Mouse (Mus musculus): ENCODE measurements around the gene Pik3c2b. TPM values are rescaled to one million over a fixed set of nuclear protein-coding genes. Genes with fewer than 3 reads are reported as not detected.
A peak's percentile ranks its signal among the peaks of the same experiment; 100 is the strongest.

The Pik3c2b gene
- polyA plus RNA-seq, 1 experiment: 11.9 TPM

- H3K4me1 ChIP-seq (ENCODE audit: control insufficient read depth, insufficient read depth, low read length): peaks cover 15% of the 10 kb centered on the region
- peak; percentile 31 for DNase-seq
- TF ChIP-seq CTCF (IDR thresholded peaks at IDR 0.05; ENCODE audit: insufficient read depth, low read length) (no peak), POLR2A (IDR thresholded peaks at IDR 0.05; ENCODE audit: borderline replicate concordance, extremely low read depth, low read depth, low read length) (no peak)
- WGBS: 2% methylated on average over 4 of the region's 4 CpGs
- peak overlapping the region; percentile 31 for H3K4me3 ChIP-seq (replicated peaks; ENCODE audit: extremely low read depth, low read depth, low read length)
These were observed 89.4 kb downstream of the Pik3c2b start for GRCm38 (mm10) chr1:133134881-133135280.

- WGBS: 32% methylated on average over 5 of the region's 5 CpGs
- TF ChIP-seq POLR2A (IDR thresholded peaks at IDR 0.05; ENCODE audit: borderline replicate concordance, extremely low read depth, low read depth, low read length): no peak
- no peak for TF ChIP-seq CTCF (IDR thresholded peaks at IDR 0.05; ENCODE audit: insufficient read depth, low read length)
- Histone ChIP-seq H3K4me1 (ENCODE audit: control insufficient read depth, insufficient read depth, low read length) (peaks cover 13% of the 10 kb centered on the region), H3K4me3 (replicated peaks; ENCODE audit: extremely low read depth, low read depth, low read length) (no peak overlapping the region)
- DNase-seq: no peak
These were observed 90.3 kb downstream of the Pik3c2b start for GRCm38 (mm10) chr1:133135808-133136207.

- Histone ChIP-seq H3K4me1 (ENCODE audit: control insufficient read depth, insufficient read depth, low read length) (peaks cover 10% of the 10 kb centered on the region), H3K4me3 (replicated peaks; ENCODE audit: extremely low read depth, low read depth, low read length) (no peak overlapping the region)
- no peak for TF ChIP-seq CTCF (IDR thresholded peaks at IDR 0.05; ENCODE audit: insufficient read depth, low read length)
- no peak for TF ChIP-seq POLR2A (IDR thresholded peaks at IDR 0.05; ENCODE audit: borderline replicate concordance, extremely low read depth, low read depth, low read length)
- whole genome bisulfite sequencing: 92% methylated on average over 1 of the region's 1 CpGs
- no peak for DNase-seq
These were observed 92.9 kb downstream of the Pik3c2b start for GRCm38 (mm10) chr1:133138401-133138800.

GRCm38 (mm10) chr1:133146014-133147009 lies 100.8 kb downstream of the Pik3c2b start:
- TF ChIP-seq CTCF (IDR thresholded peaks at IDR 0.05; ENCODE audit: insufficient read depth, low read length): peak; percentile 93
- TF ChIP-seq POLR2A (IDR thresholded peaks at IDR 0.05; ENCODE audit: borderline replicate concordance, extremely low read depth, low read depth, low read length): no peak
- peak; percentile 42 for DNase-seq
- no peaks in the 10 kb centered on the region for H3K4me1 ChIP-seq (ENCODE audit: control insufficient read depth, insufficient read depth, low read length)
- H3K4me3 ChIP-seq (replicated peaks; ENCODE audit: extremely low read depth, low read depth, low read length): no peak overlapping the region
- 56% methylated on average over 22 of the region's 22 CpGs for WGBS

- no peaks in the 10 kb centered on the region for H3K4me1 ChIP-seq (ENCODE audit: control insufficient read depth, insufficient read depth, low read length)
- WGBS: 56% methylated on average over 5 of the region's 5 CpGs
- H3K4me3 ChIP-seq (replicated peaks; ENCODE audit: extremely low read depth, low read depth, low read length): no peak overlapping the region
- no peak for DNase-seq
- TF ChIP-seq CTCF (IDR thresholded peaks at IDR 0.05; ENCODE audit: insufficient read depth, low read length) (no peak), POLR2A (IDR thresholded peaks at IDR 0.05; ENCODE audit: borderline replicate concordance, extremely low read depth, low read depth, low read length) (no peak)
These were observed 101.9 kb downstream of the Pik3c2b start for GRCm38 (mm10) chr1:133147324-133147723.

- Histone ChIP-seq H3K4me1 (ENCODE audit: control insufficient read depth, insufficient read depth, low read length) (no peaks in the 10 kb centered on the region), H3K4me3 (replicated peaks; ENCODE audit: extremely low read depth, low read depth, low read length) (no peak overlapping the region)
- TF ChIP-seq POLR2A (IDR thresholded peaks at IDR 0.05; ENCODE audit: borderline replicate concordance, extremely low read depth, low read depth, low read length) (no peak), CTCF (IDR thresholded peaks at IDR 0.05; ENCODE audit: insufficient read depth, low read length) (no peak)
- DNase-seq: no peak
- 94% methylated on average over 8 of the region's 8 CpGs for WGBS
These were observed 102.7 kb downstream of the Pik3c2b start for GRCm38 (mm10) chr1:133148122-133148521.

GRCm38 (mm10) chr1:133150556-133150955 lies 105.1 kb downstream of the Pik3c2b start:
- WGBS: 94% methylated on average over 2 of the region's 2 CpGs
- no peak overlapping the region for H3K4me3 ChIP-seq (replicated peaks; ENCODE audit: extremely low read depth, low read depth, low read length)
- no peak for DNase-seq
- no peaks in the 10 kb centered on the region for H3K4me1 ChIP-seq (ENCODE audit: control insufficient read depth, insufficient read depth, low read length)
- no peak for TF ChIP-seq POLR2A (IDR thresholded peaks at IDR 0.05; ENCODE audit: borderline replicate concordance, extremely low read depth, low read depth, low read length)
- TF ChIP-seq CTCF (IDR thresholded peaks at IDR 0.05; ENCODE audit: insufficient read depth, low read length): no peak

GRCm38 (mm10) chr1:133152213-133152612 lies 106.7 kb downstream of the Pik3c2b start:
- Histone ChIP-seq H3K4me3 (replicated peaks; ENCODE audit: extremely low read depth, low read depth, low read length) (no peak overlapping the region), H3K4me1 (ENCODE audit: control insufficient read depth, insufficient read depth, low read length) (no peaks in the 10 kb centered on the region)
- TF ChIP-seq POLR2A (IDR thresholded peaks at IDR 0.05; ENCODE audit: borderline replicate concordance, extremely low read depth, low read depth, low read length) (no peak), CTCF (IDR thresholded peaks at IDR 0.05; ENCODE audit: insufficient read depth, low read length) (no peak)
- no peak for DNase-seq
- 96% methylated on average over 3 of the region's 3 CpGs for WGBS

GRCm38 (mm10) chr1:133155270-133155669 lies 109.8 kb downstream of the Pik3c2b start:
- TF ChIP-seq POLR2A (IDR thresholded peaks at IDR 0.05; ENCODE audit: borderline replicate concordance, extremely low read depth, low read depth, low read length): no peak
- TF ChIP-seq CTCF (IDR thresholded peaks at IDR 0.05; ENCODE audit: insufficient read depth, low read length): no peak
- Histone ChIP-seq H3K4me3 (replicated peaks; ENCODE audit: extremely low read depth, low read depth, low read length) (no peak overlapping the region), H3K4me1 (ENCODE audit: control insufficient read depth, insufficient read depth, low read length) (no peaks in the 10 kb centered on the region)
- no peak for DNase-seq
- WGBS: 70% methylated on average over 6 of the region's 6 CpGs

Other genes starting within 250 kb of the Pik3c2b start
- 2.0 and 2.9 TPM in 2 replicates for gene Lrrn2, start 165.4 kb upstream of the Pik3c2b start, polyA plus RNA-seq (2012; rRNA removed)
- 28.8 and 45.9 TPM in 2 replicates for gene Mdm4, start 15.1 kb upstream of the Pik3c2b start, polyA plus RNA-seq (2012; rRNA removed)
- gene Ppp1r15b, start 85.5 kb downstream of the Pik3c2b start, polyA plus RNA-seq (2012; rRNA removed): 24.2 and 26.5 TPM in 2 replicates
- gene Plekha6, start 118.5 kb downstream of the Pik3c2b start, polyA plus RNA-seq (2012; rRNA removed): 38.4 and 39.4 TPM in 2 replicates